In genomic region chr7:78895021-78895652, GRCm38 (mm10) we compare ENCODE assay signal across 8 mouse cellular contexts. TPM values are rescaled to one million over a fixed set of nuclear protein-coding genes. Genes with fewer than 3 reads are reported as not detected.
DNase-seq lines count a peak whose midpoint lies in the region; ATAC-seq and TF ChIP-seq lines count a peak whose summit lies in the region.

No protein-coding gene starts in this region.

- no peak overlapping the region for H3K9ac ChIP-seq in heart, adult 2 months (ENCODE audit: low read depth, low read length)
- H3K9ac ChIP-seq in liver, adult 2 months (ENCODE audit: low read depth, low read length): no peak overlapping the region
- no peak overlapping the region for H3K9ac ChIP-seq in stomach, postnatal 0 days (ENCODE audit: low read length)

- H3K9me3 ChIP-seq in stomach, postnatal 0 days (ENCODE audit: control insufficient read depth, low read length): no peaks in the 10 kb centered on the region

- peaks cover 2% of the 10 kb centered on the region; the same call in 1 of the 2 replicates for H3K4me1 ChIP-seq in heart, adult 2 months (ENCODE audit: control insufficient read depth, insufficient read depth, low read length)
- peaks cover 8% of the 10 kb centered on the region for H3K4me1 ChIP-seq in thymus, adult 2 months (replicated peaks; ENCODE audit: control insufficient read depth, insufficient read depth, low read length)
- H3K4me1 ChIP-seq in liver, adult 2 months (ENCODE audit: control insufficient read depth, insufficient read depth, low read length): peaks cover 19% of the 10 kb centered on the region
- H3K4me1 ChIP-seq in stomach, postnatal 0 days (replicated peaks; ENCODE audit: control insufficient read depth, insufficient read depth): no peaks in the 10 kb centered on the region; the same call in 1 of the 2 replicates

- TF ChIP-seq EP300 in heart, adult 2 months (IDR thresholded peaks at IDR 0.05; ENCODE audit: insufficient read depth, low read depth, low read length): no peak
- TF ChIP-seq EP300 in stomach, postnatal 0 days (optimal IDR thresholded peaks at IDR 0.05): no peak

- no peak for DNase-seq in heart, adult 2 months
- DNase-seq in heart, postnatal 36 days: no peak
- DNase-seq in thymus, adult 2 months: no peak
- no peak for DNase-seq in thymus, postnatal 36 days
- DNase-seq in liver, adult 2 months (ENCODE audit: extremely low read depth, low read depth, low spot score): peak; percentile 36
- no peak for DNase-seq in stomach, postnatal 0 days (ENCODE audit: low spot score)
- no peak for DNase-seq in left cerebral cortex, postnatal 25 days (ENCODE audit: low spot score in 2 of 2)

- peak overlapping the region; percentile 88 for H3K4me2 ChIP-seq in stomach, postnatal 0 days (replicated peaks; ENCODE audit: low read depth)

- no peaks in the 10 kb centered on the region for H3K36me3 ChIP-seq in heart, adult 2 months (ENCODE audit: control insufficient read depth, insufficient read depth, low read length)
- H3K36me3 ChIP-seq in thymus, adult 2 months (ENCODE audit: control insufficient read depth, insufficient read depth, low read length): no peaks in the 10 kb centered on the region
- no peaks in the 10 kb centered on the region for H3K36me3 ChIP-seq in liver, adult 2 months (ENCODE audit: control insufficient read depth, insufficient read depth, low read length)
- no peaks in the 10 kb centered on the region for H3K36me3 ChIP-seq in stomach, postnatal 0 days (ENCODE audit: control insufficient read depth, insufficient read depth, low read length)

- H3K79me2 ChIP-seq in heart, adult 2 months (replicated peaks; ENCODE audit: control insufficient read depth, insufficient read depth, low read length): no peaks in the 10 kb centered on the region
- H3K79me2 ChIP-seq in liver, adult 2 months (ENCODE audit: control insufficient read depth, insufficient read depth, low read length): peaks cover 14% of the 10 kb centered on the region

- TF ChIP-seq POLR2A in heart, adult 2 months (IDR thresholded peaks at IDR 0.05; ENCODE audit: insufficient read depth, low read depth, low read length): no peak
- no peak for TF ChIP-seq POLR2A in thymus, adult 2 months (IDR thresholded peaks at IDR 0.05; ENCODE audit: control insufficient read depth, extremely low read depth, insufficient read depth, low read length, poor library complexity)
- TF ChIP-seq POLR2A in liver, adult 2 months (IDR thresholded peaks at IDR 0.05; ENCODE audit: extremely low read depth, insufficient read depth, low read length): no peak

- intact Hi-C loops in heart, adult 2 months (cut with DNase I): loop anchor here (2.0 kb wide), 1 partner anchor 48 kb away; the partner anchor contains the start of gene Det1
- intact Hi-C loops in heart, postnatal 36 days (cut with DNase I): no loop called here
- intact Hi-C loops in left cerebral cortex, postnatal 25 days (cut with DNase I): loop anchor here (10.0 kb wide), 1 partner anchor 460 kb away; no protein-coding TSS in a partner anchor

- no peaks in the 10 kb centered on the region for H3K27me3 ChIP-seq in heart, adult 2 months (ENCODE audit: control insufficient read depth, insufficient read depth, low read length)
- H3K27me3 ChIP-seq in thymus, adult 2 months (ENCODE audit: control insufficient read depth, insufficient read depth, low read length): no peaks in the 10 kb centered on the region
- H3K27me3 ChIP-seq in liver, adult 2 months (ENCODE audit: control insufficient read depth, insufficient read depth, low read length): no peaks in the 10 kb centered on the region
- no peaks in the 10 kb centered on the region for H3K27me3 ChIP-seq in stomach, postnatal 0 days (ENCODE audit: control insufficient read depth, insufficient read depth, low read length)

- 51% methylated on average over 13 of the region's 13 CpGs for WGBS in heart, adult 2 months
- WGBS in thymus, adult 2 months: 55% methylated on average over 13 of the region's 13 CpGs
- WGBS in liver, adult 2 months: 48% methylated on average over 13 of the region's 13 CpGs
- 56% methylated on average over 13 of the region's 13 CpGs for WGBS in stomach, postnatal 0 days

- H3K4me3 ChIP-seq in heart, adult 2 months: peak overlapping the region; percentile 83
- peak overlapping the region; percentile 56 for H3K4me3 ChIP-seq in thymus, adult 2 months (ENCODE audit: control insufficient read depth, insufficient read depth, low read length)
- no peak overlapping the region; the same call in 1 of the 2 replicates for H3K4me3 ChIP-seq in liver, adult 2 months (ENCODE audit: insufficient read depth, low read depth, low read length)
- peak overlapping the region; percentile 83 for H3K4me3 ChIP-seq in stomach, postnatal 0 days (ENCODE audit: low read depth, low read length)

- no peak for ATAC-seq in stomach, postnatal 0 days (ENCODE audit: low FRiP score, low TSS enrichment)
- no peak for ATAC-seq in erythroid progenitor cell, adult 5-6 weeks (replicated peaks; ENCODE audit: low FRiP score, poor library complexity, severe bottlenecking)

- peak overlapping the region; percentile 86 for H3K27ac ChIP-seq in heart, adult 2 months
- no peak overlapping the region for H3K27ac ChIP-seq in thymus, adult 2 months (ENCODE audit: control insufficient read depth, insufficient read depth, low read length)
- no peak overlapping the region for H3K27ac ChIP-seq in liver, adult 2 months (replicated peaks; ENCODE audit: insufficient read depth, low read depth, low read length)
- H3K27ac ChIP-seq in stomach, postnatal 0 days (replicated peaks): no peak overlapping the region

- TF ChIP-seq CTCF in heart, adult 2 months (IDR thresholded peaks at IDR 0.05): no peak
- no peak for TF ChIP-seq CTCF in thymus, adult 2 months (IDR thresholded peaks at IDR 0.05; ENCODE audit: borderline replicate concordance, control insufficient read depth, extremely low read depth, insufficient read depth, low read length, poor library complexity)
- no peak for TF ChIP-seq CTCF in liver, adult 2 months (IDR thresholded peaks at IDR 0.05; ENCODE audit: low read depth, low read length)
- no peak for TF ChIP-seq CTCF in stomach, postnatal 0 days (IDR thresholded peaks at IDR 0.05; ENCODE audit: low read depth)

RNA-seq across cellular contexts. Expression of gene Aen, which starts 0.5 kb away (rescaled TPM):
- 10 to 100 TPM; 33.9 to 39.0 TPM for total RNA-seq in heart, adult 2 months (2021)
- polyA plus RNA-seq in heart, adult 2 months (2012; rRNA removed): 23.5 and 31.2 TPM in 2 replicates
- 10 to 100 TPM; 35.2 to 35.3 TPM for total RNA-seq in heart, postnatal 36 days (2021)
- polyA plus RNA-seq in thymus, adult 2 months (2012; rRNA removed): 32.3 and 39.2 TPM in 2 replicates
- total RNA-seq in liver, adult 2 months (2014; rRNA removed): 6.5 and 8.1 TPM in 2 replicates
- 22.8 and 25.3 TPM in 2 replicates for polyA plus RNA-seq in liver, adult 2 months (2012; rRNA removed)
- 25.8 and 27.0 TPM in 2 replicates for polyA plus RNA-seq in stomach, postnatal 0 days (2015; fragmentation: Nextera tagmentation; extraction: Ambion mirVana)
- total RNA-seq in erythroid progenitor cell, adult 5-6 weeks (2015; ENCODE audit: low replicate concordance): 5.9 and 6.5 TPM in 2 replicates
- total RNA-seq in erythroid progenitor cell, adult 5-6 weeks (2017; ENCODE audit: low replicate concordance): 5.1 and 9.4 TPM in 2 replicates
- 10 to 100 TPM; 20.3 to 21.5 TPM for total RNA-seq in left cerebral cortex, postnatal 25 days (2021)

RNA-seq across cellular contexts. Expression of gene Isg20, which starts 18.1 kb away (rescaled TPM):
- 10 to 100 TPM in 1 of 2 experiments, 1 to 10 TPM in 1; 6.2 to 30.3 TPM for total RNA-seq in heart, adult 2 months (2021)
- 15.3 and 88.6 TPM in 2 replicates for polyA plus RNA-seq in heart, adult 2 months (2012; rRNA removed)
- total RNA-seq in heart, postnatal 36 days (2021): 1 to 10 TPM; 8.6 to 9.5 TPM
- polyA plus RNA-seq in thymus, adult 2 months (2012; rRNA removed): 159 and 194 TPM in 2 replicates
- 2.6 and 2.8 TPM in 2 replicates for total RNA-seq in liver, adult 2 months (2014; rRNA removed)
- polyA plus RNA-seq in liver, adult 2 months (2012; rRNA removed): 5.7 and 7.7 TPM in 2 replicates
- 10.6 and 10.9 TPM in 2 replicates for polyA plus RNA-seq in stomach, postnatal 0 days (2015; fragmentation: Nextera tagmentation; extraction: Ambion mirVana)
- 649 and 766 TPM in 2 replicates for total RNA-seq in erythroid progenitor cell, adult 5-6 weeks (2015; ENCODE audit: low replicate concordance)
- 322 and 333 TPM in 2 replicates for total RNA-seq in erythroid progenitor cell, adult 5-6 weeks (2017; ENCODE audit: low replicate concordance)
- total RNA-seq in left cerebral cortex, postnatal 25 days (2021): 1 to 10 TPM in 1 of 2 experiments, under 1 TPM in 1; 0.44 to 1.4 TPM

RNA-seq across cellular contexts. Expression of gene Det1, which starts 48.1 kb away (rescaled TPM):
- 10 to 100 TPM; 13.2 to 13.8 TPM for total RNA-seq in heart, adult 2 months (2021)
- polyA plus RNA-seq in heart, adult 2 months (2012; rRNA removed): 14.6 and 18.3 TPM in 2 replicates
- total RNA-seq in heart, postnatal 36 days (2021): 10 to 100 TPM; 12.1 to 14.4 TPM
- 32.7 and 33.9 TPM in 2 replicates for polyA plus RNA-seq in thymus, adult 2 months (2012; rRNA removed)
- total RNA-seq in liver, adult 2 months (2014; rRNA removed): 5.3 and 5.8 TPM in 2 replicates
- 7.9 and 8.0 TPM in 2 replicates for polyA plus RNA-seq in liver, adult 2 months (2012; rRNA removed)
- 8.2 and 8.3 TPM in 2 replicates for polyA plus RNA-seq in stomach, postnatal 0 days (2015; fragmentation: Nextera tagmentation; extraction: Ambion mirVana)
- 8.0 and 8.6 TPM in 2 replicates for total RNA-seq in erythroid progenitor cell, adult 5-6 weeks (2015; ENCODE audit: low replicate concordance)
- 3.1 and 3.7 TPM in 2 replicates for total RNA-seq in erythroid progenitor cell, adult 5-6 weeks (2017; ENCODE audit: low replicate concordance)
- total RNA-seq in left cerebral cortex, postnatal 25 days (2021): 1 to 10 TPM; 5.4 to 5.9 TPM

Comparison
In these comparisons a context has a peak if more than half of its experiments do, and no peak if none do; other contexts are left out.
1. RNA of gene Isg20, which starts 18.1 kb away (total RNA-seq): 322 to 766 TPM in erythroid progenitor cell, adult 5-6 weeks; 6.2 to 30.3 TPM in heart, adult 2 months, 8.6 to 9.5 TPM in heart, postnatal 36 days, 2.6 to 2.8 TPM in liver, adult 2 months and 0.44 to 1.4 TPM in left cerebral cortex, postnatal 25 days; every median in the first group is over 10 times any median in the second.